Mouse (Mus musculus): ENCODE results near the gene Eef1e1. TPM values are rescaled to one million over a fixed set of nuclear protein-coding genes. Genes with fewer than 3 reads are reported as not detected.

Gene Eef1e1
- polyA plus RNA-seq, 1 experiment from 2014 or later, result 102 TPM

GRCm38 (mm10) chr13:38597076-38597475, 61.8 kb downstream of the Eef1e1 start:
- ATAC-seq (ENCODE audit: low FRiP score), result no peak
- Histone ChIP-seq H3K9ac (no peak overlapping the region), H3K4me3 (replicated peaks; ENCODE audit: low read length) (no peak overlapping the region), H3K9me3 (ENCODE audit: control insufficient read depth, low read length) (no peaks in the 10 kb centered on the region), H3K27me3 (ENCODE audit: control insufficient read depth, insufficient read depth, low read length) (no peaks in the 10 kb centered on the region), H3K4me2 (replicated peaks) (no peak overlapping the region), H3K36me3 (replicated peaks; ENCODE audit: control insufficient read depth, insufficient read depth) (no peaks in the 10 kb centered on the region), H3K4me1 (replicated peaks; ENCODE audit: control insufficient read depth, insufficient read depth, low read length) (no peaks in the 10 kb centered on the region), H3K27ac (no peak overlapping the region)
- 57% methylated on average over 3 of the region's 3 CpGs for WGBS
- peak; percentile 75 for DNase-seq (ENCODE audit: low spot score)

- ATAC-seq (ENCODE audit: low FRiP score) (no peak), DNase-seq (ENCODE audit: low spot score) (no peak)
- Histone ChIP-seq H3K4me3 (replicated peaks; ENCODE audit: low read length) (no peak overlapping the region), H3K36me3 (replicated peaks; ENCODE audit: control insufficient read depth, insufficient read depth) (no peaks in the 10 kb centered on the region), H3K4me2 (replicated peaks) (no peak overlapping the region), H3K4me1 (replicated peaks; ENCODE audit: control insufficient read depth, insufficient read depth, low read length) (no peaks in the 10 kb centered on the region), H3K9me3 (ENCODE audit: control insufficient read depth, low read length) (no peaks in the 10 kb centered on the region), H3K27ac (no peak overlapping the region), H3K27me3 (ENCODE audit: control insufficient read depth, insufficient read depth, low read length) (no peaks in the 10 kb centered on the region), H3K9ac (no peak overlapping the region)
- WGBS, result 83% methylated on average over 4 of the region's 4 CpGs
Measured at GRCm38 (mm10) chr13:38596461-38596860, 62.4 kb downstream of the Eef1e1 start.

Other genes with a start within 250 kb of the Eef1e1 start
- gene Txndc5, start 130.2 kb downstream of the Eef1e1 start, polyA plus RNA-seq (2014; fragmentation: Nextera tagmentation; extraction: Ambion mirVana), result 102 and 108 TPM in 2 replicates
- gene Bloc1s5, start 23.9 kb downstream of the Eef1e1 start, polyA plus RNA-seq (2014; fragmentation: Nextera tagmentation; extraction: Ambion mirVana), result 19.7 and 23.6 TPM in 2 replicates